Mouse (Mus musculus) ES-E14 (cell line): ENCODE results near the gene Sik3.

ENCODE experiments used
- HCFC1 ChIP-seq: IDR thresholded peaks from 2 replicates; pipeline ENCODE4 v1.6.1; 2012; ENCODE audit warnings: low read length, inconsistent platforms, borderline replicate concordance; ENCODE audit not compliant: insufficient read depth
- ZC3H11A ChIP-seq: IDR thresholded peaks from 2 replicates; pipeline ENCODE4 v1.6.1; 2012; ENCODE audit warnings: low read depth, mild to moderate bottlenecking, inconsistent platforms, low read length, borderline replicate concordance
- ZNF384 ChIP-seq: IDR thresholded peaks from 2 replicates; pipeline ENCODE4 v1.6.1; 2012; ENCODE audit warnings: low read depth, low read length, inconsistent platforms

- TF ChIP-seq ZNF384 (no peak), HCFC1 (no peak), ZC3H11A (no peak)
Observed at GRCm38 (mm10) chr9:46140811-46141210, 128.2 kb downstream of the Sik3 start.
